Mouse (Mus musculus) E14TG2a.4 (cell line): ENCODE results near the gene Dner.

Experiments used
- CTCF ChIP-seq: conservative IDR thresholded peaks from 2 replicates; pipeline ENCODE4 v1.5.1; 2014; ENCODE audit warnings: low read length
- NANOG ChIP-seq: IDR thresholded peaks from 2 replicates; pipeline ENCODE4 v1.6.1; 2014; ENCODE audit warnings: borderline replicate concordance, low read length, mixed read lengths
- POU5F1 ChIP-seq: IDR thresholded peaks from 2 replicates; pipeline ENCODE4 v1.6.1; 2014; ENCODE audit warnings: low read length, borderline replicate concordance

- TF ChIP-seq CTCF = no peak
- TF ChIP-seq NANOG = no peak
- no peak for TF ChIP-seq POU5F1
Observed at GRCm38 (mm10) chr1:84522256-84522962, 173.6 kb downstream of the Dner start.
